Mouse (Mus musculus) c-Kit-positive CD71-positive TER-119-positive erythroid progenitor cells, embryonic 14.5 days (primary cell): ENCODE results near the gene Vmn1r205.
"Not testable (repeated sequence)": the region's sequence is repeated elsewhere in the genome, so short reads cannot be mapped to it uniquely, and the experiment has no call there.

Experiments
- DNase-seq: peaks from one replicate; pipeline ENCODE4 v3.0.0-alpha.2; 2013; ENCODE audit warnings: low spot score

Gene Vmn1r205

GRCm38 (mm10) chr13:22592900-22593299 lies at the start of gene Vmn1r205:
Vmn1r205 (minus strand) TSS chr13:22593000.
- no peak for DNase-seq

DNA sequence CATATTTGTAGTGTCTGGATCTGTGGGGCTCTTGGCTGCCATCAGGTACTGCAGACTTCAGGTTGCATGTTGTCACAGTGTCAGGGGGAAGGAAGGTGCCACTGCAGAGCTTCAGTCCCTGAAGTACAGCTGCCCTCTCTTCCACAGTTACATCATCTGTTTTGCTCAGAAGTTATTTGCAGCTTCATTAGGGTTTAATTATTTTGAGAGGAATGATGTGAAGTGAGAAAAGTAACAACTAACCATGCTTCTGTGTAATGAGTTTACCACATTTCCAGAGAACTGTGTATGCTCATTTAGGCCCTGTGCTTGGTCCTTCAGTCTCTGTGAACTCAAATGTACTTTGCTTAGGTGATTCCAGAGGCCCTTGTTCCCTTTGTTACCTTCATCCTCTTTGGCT lies 31.4 kb upstream of the Vmn1r205 start, which contains the start of gene Vmn1r206:
TSS of gene Vmn1r206 (minus strand) at position 101 of the 400 bp plus-strand sequence.
- not testable (repeated sequence) for DNase-seq

- not testable (repeated sequence) for DNase-seq
Observed at GRCm38 (mm10) chr13:22583336-22583735, 9.5 kb downstream of the Vmn1r205 start.

DNA sequence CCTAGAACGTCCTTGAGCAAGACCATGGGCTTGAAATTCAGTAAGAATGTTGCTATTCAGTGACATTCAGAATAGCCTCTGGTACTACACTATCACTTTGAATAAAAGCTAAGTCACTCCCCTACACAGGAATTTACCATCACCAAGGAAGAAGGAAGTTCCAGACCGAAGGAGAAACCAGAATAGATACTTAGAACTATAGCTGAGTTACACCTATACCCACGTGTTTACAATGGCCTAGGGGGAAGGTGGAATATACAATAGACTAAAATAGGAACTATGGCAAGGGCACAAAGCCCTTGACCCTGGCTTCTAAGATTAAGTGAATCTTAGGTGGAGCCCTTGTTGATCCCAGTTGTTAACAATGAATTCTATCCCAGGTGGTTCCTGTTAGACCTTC lies 17.9 kb downstream of the Vmn1r205 start:
- not testable (repeated sequence) for DNase-seq

DNA sequence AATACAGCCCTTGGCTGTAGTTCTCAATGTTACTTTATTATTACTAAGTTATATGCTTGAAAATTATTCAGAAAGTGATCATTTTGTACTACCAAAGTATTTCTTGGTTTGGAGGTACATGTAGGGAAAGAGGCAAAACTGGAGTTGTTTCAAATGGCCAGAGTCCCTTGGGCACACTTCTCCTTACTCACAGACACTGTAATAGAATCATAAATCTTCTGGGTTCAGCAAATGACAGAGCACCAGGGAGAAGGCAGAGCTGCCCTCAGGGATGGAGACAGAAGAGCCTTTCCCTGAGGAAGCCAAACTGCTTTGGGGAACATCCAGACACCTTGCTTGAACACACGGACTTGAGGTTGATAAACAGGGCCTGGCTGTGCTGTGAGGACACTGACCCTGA lies 39.9 kb downstream of the Vmn1r205 start, which contains the start of gene Vmn1r204:
TSS of gene Vmn1r204 (plus strand) at position 301 of the 400 bp plus-strand sequence.
- DNase-seq, result not testable (repeated sequence)
